Mouse (Mus musculus) heart, embryonic 12.5 days (tissue): ENCODE results near the gene Nudt3. TPM values are rescaled to one million over a fixed set of nuclear protein-coding genes. Genes with fewer than 3 reads are reported as not detected.

Experiments used
- ATAC-seq: fragments of 200-750 bp; cut with Nextera tagmentation; 2 replicates; pipeline ENCODE4 v1.8.0; 2017; ENCODE audit warnings: moderate TSS enrichment, moderate library complexity; ENCODE audit not compliant: insufficient number of reproducible peaks, low FRiP score
- H3K27ac ChIP-seq: fragments of 300-500 bp; sonication (generic); 2 replicates; pipeline ENCODE4 v1.5.1; 2016; ENCODE audit warnings: mild to moderate bottlenecking, moderate library complexity; ENCODE audit not compliant: poor library complexity, severe bottlenecking
- H3K27me3 ChIP-seq: fragments of 300-500 bp; sonication (generic); replicated peaks from 2 replicates; pipeline ENCODE4 v1.6.1; 2016; ENCODE audit warnings: mild to moderate bottlenecking, moderate library complexity
- H3K36me3 ChIP-seq: fragments of 300-500 bp; sonication (generic); 2 replicates; pipeline ENCODE4 v1.6.1; 2016; ENCODE audit warnings: mild to moderate bottlenecking, moderate library complexity
- H3K4me1 ChIP-seq: fragments of 300-500 bp; sonication (generic); replicated peaks from 2 replicates; pipeline ENCODE4 v1.6.1; 2016; ENCODE audit warnings: mild to moderate bottlenecking
- H3K4me2 ChIP-seq: fragments of 300-500 bp; sonication (generic); 2 replicates; pipeline ENCODE4 v1.6.1; 2016; ENCODE audit warnings: mild to moderate bottlenecking, moderate library complexity
- H3K4me3 ChIP-seq: fragments of 300-500 bp; sonication (generic); 2 replicates; pipeline ENCODE4 v1.5.1; 2016; ENCODE audit warnings: mild to moderate bottlenecking
- H3K9ac ChIP-seq: fragments of 300-500 bp; sonication (generic); 2 replicates; pipeline ENCODE4 v1.6.1; 2016; ENCODE audit warnings: mild to moderate bottlenecking, moderate library complexity
- H3K9me3 ChIP-seq: fragments of 300-500 bp; sonication (generic); replicated peaks from 2 replicates; pipeline ENCODE4 v1.6.1; 2016; ENCODE audit warnings: mild to moderate bottlenecking, moderate library complexity
- WGBS: fragments of 180-500 bp; shearing (Covaris S2); methylation state at CpG from one replicate; pipeline ENCODE4 v1.1.7; 2016; 5-methylcytosine and 5-hydroxymethylcytosine counted together
- polyA plus RNA-seq: library from polyadenylated mRNA; unstranded; fragments of >200 nt; fragmentation: Nextera tagmentation; extraction: Ambion mirVana; gene quantifications from 2 replicates; pipeline ENCODE4 v1.2.1, GENCODE M21; 2016

Nudt3 gene
- polyA plus RNA-seq, 1 experiment from 2014 or later = 106 TPM

GRCm38 (mm10) chr17:27564391-27565162 lies 58.7 kb downstream of the Nudt3 start:
- Histone ChIP-seq H3K4me1 (peaks cover 46% of the 10 kb centered on the region), H3K4me3 (peak overlapping the region; percentile 75), H3K9me3 (no peaks in the 10 kb centered on the region), H3K27ac (no peak overlapping the region), H3K27me3 (no peaks in the 10 kb centered on the region), H3K9ac (peak overlapping the region; percentile 78), H3K4me2 (peak overlapping the region; percentile 99), H3K36me3 (peaks cover 14% of the 10 kb centered on the region)
- whole genome bisulfite sequencing = 11% methylated on average over 20 of the region's 20 CpGs
- ATAC-seq = no peak

- H3K4me2 ChIP-seq = no peak overlapping the region
- H3K27me3 ChIP-seq = no peaks in the 10 kb centered on the region
- no peak for ATAC-seq
- H3K9ac ChIP-seq = no peak overlapping the region
- 56% methylated on average over 7 of the region's 7 CpGs for WGBS
- H3K4me1 ChIP-seq = peaks cover 53% of the 10 kb centered on the region
- peaks cover 14% of the 10 kb centered on the region for H3K36me3 ChIP-seq
- no peak overlapping the region for H3K4me3 ChIP-seq
- no peaks in the 10 kb centered on the region for H3K9me3 ChIP-seq
- H3K27ac ChIP-seq = no peak overlapping the region
Measured at GRCm38 (mm10) chr17:27563771-27564244, 59.5 kb downstream of the Nudt3 start.

GRCm38 (mm10) chr17:27561809-27562526 lies 61.3 kb downstream of the Nudt3 start:
- H3K9ac ChIP-seq = no peak overlapping the region
- H3K27me3 ChIP-seq = no peaks in the 10 kb centered on the region
- no peak overlapping the region for H3K27ac ChIP-seq
- H3K36me3 ChIP-seq = peaks cover 14% of the 10 kb centered on the region
- H3K9me3 ChIP-seq = no peaks in the 10 kb centered on the region
- 45% methylated on average over 11 of the region's 11 CpGs for WGBS
- no peak overlapping the region for H3K4me2 ChIP-seq
- ATAC-seq = no peak
- no peak overlapping the region for H3K4me3 ChIP-seq
- peaks cover 55% of the 10 kb centered on the region for H3K4me1 ChIP-seq

GRCm38 (mm10) chr17:27560926-27561480 lies 62.3 kb downstream of the Nudt3 start:
- H3K9me3 ChIP-seq = no peaks in the 10 kb centered on the region
- no peak overlapping the region for H3K9ac ChIP-seq
- H3K27ac ChIP-seq = no peak overlapping the region
- ATAC-seq = no peak
- peaks cover 14% of the 10 kb centered on the region for H3K36me3 ChIP-seq
- WGBS = 86% methylated on average over 13 of the region's 13 CpGs
- no peaks in the 10 kb centered on the region for H3K27me3 ChIP-seq
- H3K4me3 ChIP-seq = no peak overlapping the region
- peaks cover 46% of the 10 kb centered on the region for H3K4me1 ChIP-seq
- H3K4me2 ChIP-seq = no peak overlapping the region

GRCm38 (mm10) chr17:27559596-27559995 lies 63.7 kb downstream of the Nudt3 start:
- 70% methylated on average over 12 of the region's 12 CpGs for WGBS
- H3K4me1 ChIP-seq = peaks cover 50% of the 10 kb centered on the region

GRCm38 (mm10) chr17:27558845-27559244 lies 64.5 kb downstream of the Nudt3 start:
- peak overlapping the region; percentile 23; the same call in 1 of the 2 replicates for H3K9ac ChIP-seq
- no peak overlapping the region for H3K27ac ChIP-seq
- ATAC-seq = no peak
- no peaks in the 10 kb centered on the region for H3K27me3 ChIP-seq
- H3K4me1 ChIP-seq = peaks cover 53% of the 10 kb centered on the region
- 11% methylated on average over 5 of the region's 5 CpGs for WGBS
- peak overlapping the region; percentile 96 for H3K4me2 ChIP-seq
- peaks cover 14% of the 10 kb centered on the region for H3K36me3 ChIP-seq
- no peaks in the 10 kb centered on the region for H3K9me3 ChIP-seq
- H3K4me3 ChIP-seq = peak overlapping the region; percentile 4; the same call in 1 of the 2 replicates

More at GRCm38 (mm10) chr17:27559596-27559995, 63.7 kb downstream of the Nudt3 start:
- Histone ChIP-seq H3K9ac (no peak overlapping the region), H3K4me3 (no peak overlapping the region), H3K9me3 (no peaks in the 10 kb centered on the region), H3K27ac (no peak overlapping the region), H3K4me2 (no peak overlapping the region), H3K27me3 (no peaks in the 10 kb centered on the region), H3K36me3 (peaks cover 14% of the 10 kb centered on the region)
- ATAC-seq = no peak

GRCm38 (mm10) chr17:27557927-27558661 lies 65.2 kb downstream of the Nudt3 start:
- peaks cover 54% of the 10 kb centered on the region for H3K4me1 ChIP-seq
- WGBS = 8% methylated on average over 14 of the region's 14 CpGs
- peak overlapping the region; percentile 98 for H3K27ac ChIP-seq

GRCm38 (mm10) chr17:27557181-27557926 lies 65.9 kb downstream of the Nudt3 start:
- H3K27me3 ChIP-seq = no peaks in the 10 kb centered on the region
- peaks cover 54% of the 10 kb centered on the region for H3K4me1 ChIP-seq
- H3K27ac ChIP-seq = peak overlapping the region; percentile 98
- H3K36me3 ChIP-seq = peaks cover 14% of the 10 kb centered on the region
- under 1% methylated on average over 70 of the region's 75 CpGs for WGBS
- H3K4me3 ChIP-seq = peak overlapping the region; percentile 78
- peak; percentile 29; the same call in 1 of the 2 replicates for ATAC-seq
- peak overlapping the region; percentile 96 for H3K4me2 ChIP-seq
- H3K9me3 ChIP-seq = no peaks in the 10 kb centered on the region
- H3K9ac ChIP-seq = peak overlapping the region; percentile 92

More at GRCm38 (mm10) chr17:27557927-27558661, 65.2 kb downstream of the Nudt3 start:
- no peaks in the 10 kb centered on the region for H3K9me3 ChIP-seq
- H3K9ac ChIP-seq = peak overlapping the region; percentile 92
- peaks cover 14% of the 10 kb centered on the region for H3K36me3 ChIP-seq
- no peak for ATAC-seq
- H3K4me3 ChIP-seq = peak overlapping the region; percentile 78
- H3K4me2 ChIP-seq = peak overlapping the region; percentile 96
- H3K27me3 ChIP-seq = no peaks in the 10 kb centered on the region

- WGBS = under 1% methylated on average over 79 of the region's 79 CpGs
- Histone ChIP-seq H3K4me1 (peaks cover 49% of the 10 kb centered on the region), H3K9ac (peak within 1 kb of the TSS; percentile 92), H3K4me2 (peak within 1 kb of the TSS; percentile 96), H3K36me3 (peaks cover 11% of the 10 kb centered on the region), H3K9me3 (no peaks in the 10 kb centered on the region), H3K4me3 (peak within 1 kb of the TSS; percentile 78), H3K27me3 (no peaks in the 10 kb centered on the region), H3K27ac (peak within 1 kb of the TSS; percentile 98)
- peak; percentile 82 for ATAC-seq
Measured at GRCm38 (mm10) chr17:27556315-27557011, 66.8 kb downstream of the Nudt3 start, which contains the start of gene Hmga1. Gene Hmga1, plus strand, starts transcription at chr17:27556497.
